Mouse (Mus musculus) midbrain, embryonic 13.5 days (tissue): ENCODE measurements around the gene Dglucy. TPM values are rescaled to one million over a fixed set of nuclear protein-coding genes. Genes with fewer than 3 reads are reported as not detected.

ENCODE experiments used
- ATAC-seq: fragments of 200-750 bp; cut with Nextera tagmentation; 2 replicates; pipeline ENCODE4 v1.8.0; 2017; ENCODE audit warnings: mild to moderate bottlenecking, moderate TSS enrichment, moderate library complexity
- H3K27ac ChIP-seq: fragments of 300-500 bp; sonication (generic); 2 replicates; pipeline ENCODE4 v1.5.1; 2015; ENCODE audit warnings: inconsistent platforms, mild to moderate bottlenecking, moderate library complexity
- H3K27me3 ChIP-seq: fragments of 300-500 bp; sonication (generic); 2 replicates; pipeline ENCODE4 v1.6.1; 2015; ENCODE audit warnings: mild to moderate bottlenecking, inconsistent platforms
- H3K36me3 ChIP-seq: fragments of 300-500 bp; sonication (generic); 2 replicates; pipeline ENCODE4 v1.6.1; 2015; ENCODE audit warnings: mild to moderate bottlenecking, inconsistent platforms
- H3K4me1 ChIP-seq: fragments of 300-500 bp; sonication (generic); replicated peaks from 2 replicates; pipeline ENCODE4 v1.6.1; 2015; ENCODE audit warnings: inconsistent platforms
- H3K4me2 ChIP-seq: fragments of 300-500 bp; sonication (generic); replicated peaks from 2 replicates; pipeline ENCODE4 v1.6.1; 2015; ENCODE audit warnings: moderate library complexity, mild to moderate bottlenecking, inconsistent platforms
- H3K4me3 ChIP-seq: fragments of 300-500 bp; sonication (generic); replicated peaks from 2 replicates; pipeline ENCODE4 v1.5.1; 2015; ENCODE audit warnings: mild to moderate bottlenecking, inconsistent platforms
- H3K9ac ChIP-seq: fragments of 300-500 bp; sonication (generic); replicated peaks from 2 replicates; pipeline ENCODE4 v1.6.1; 2015; ENCODE audit warnings: mild to moderate bottlenecking, inconsistent platforms
- H3K9me3 ChIP-seq: fragments of 300-500 bp; sonication (generic); 2 replicates; pipeline ENCODE4 v1.6.1; 2016; ENCODE audit warnings: mild to moderate bottlenecking, inconsistent platforms
- WGBS: fragments of 180-500 bp; shearing (Covaris S2); methylation state at CpG from one replicate; pipeline ENCODE4 v1.1.7; 2015; 5-methylcytosine and 5-hydroxymethylcytosine counted together
- polyA plus RNA-seq: library from polyadenylated mRNA; unstranded; fragments of >200 nt; fragmentation: Nextera tagmentation; extraction: Ambion mirVana; gene quantifications from 2 replicates; pipeline ENCODE4 v1.2.1, GENCODE M21; 2015

Dglucy gene
- polyA plus RNA-seq, 1 experiment from 2014 or later, result 2.1 TPM

GRCm38 (mm10) chr12:100896661-100897060, 117.8 kb downstream of the Dglucy start:
- 62% methylated on average over 3 of the region's 3 CpGs for WGBS
- H3K4me1 ChIP-seq, result peaks cover 27% of the 10 kb centered on the region
- H3K27ac ChIP-seq, result no peak overlapping the region
- no peak overlapping the region for H3K4me2 ChIP-seq
- no peak for ATAC-seq
- no peaks in the 10 kb centered on the region for H3K9me3 ChIP-seq
- no peak overlapping the region for H3K4me3 ChIP-seq
- H3K36me3 ChIP-seq, result no peaks in the 10 kb centered on the region
- H3K27me3 ChIP-seq, result peaks cover 44% of the 10 kb centered on the region
- no peak overlapping the region for H3K9ac ChIP-seq

- WGBS, result 15% methylated on average over 12 of the region's 12 CpGs
- no peak overlapping the region for H3K27ac ChIP-seq
- no peak overlapping the region for H3K9ac ChIP-seq
- H3K4me3 ChIP-seq, result peak overlapping the region; percentile 47
- H3K9me3 ChIP-seq, result no peaks in the 10 kb centered on the region
- ATAC-seq, result no peak
- peak overlapping the region; percentile 77 for H3K4me2 ChIP-seq
- H3K4me1 ChIP-seq, result peaks cover 27% of the 10 kb centered on the region
- no peaks in the 10 kb centered on the region for H3K36me3 ChIP-seq
- H3K27me3 ChIP-seq, result peaks cover 44% of the 10 kb centered on the region
These were observed 119.1 kb downstream of the Dglucy start for GRCm38 (mm10) chr12:100897736-100898650.

- no peak overlapping the region for H3K27ac ChIP-seq
These were observed 120.3 kb downstream of the Dglucy start for GRCm38 (mm10) chr12:100899111-100899640.

GRCm38 (mm10) chr12:100900901-100901300, 122.0 kb downstream of the Dglucy start:
- H3K4me3 ChIP-seq, result no peak overlapping the region
- H3K27ac ChIP-seq, result no peak overlapping the region
- H3K36me3 ChIP-seq, result no peaks in the 10 kb centered on the region
- H3K4me2 ChIP-seq, result no peak overlapping the region
- peaks cover 21% of the 10 kb centered on the region for H3K4me1 ChIP-seq
- peaks cover 44% of the 10 kb centered on the region for H3K27me3 ChIP-seq
- no peaks in the 10 kb centered on the region for H3K9me3 ChIP-seq
- 78% methylated on average over 6 of the region's 6 CpGs for WGBS
- H3K9ac ChIP-seq, result no peak overlapping the region
- no peak for ATAC-seq

More at GRCm38 (mm10) chr12:100899111-100899640, 120.3 kb downstream of the Dglucy start:
- Histone ChIP-seq H3K27me3 (peaks cover 44% of the 10 kb centered on the region), H3K9me3 (no peaks in the 10 kb centered on the region), H3K9ac (peak overlapping the region; percentile 65), H3K36me3 (no peaks in the 10 kb centered on the region), H3K4me3 (peak overlapping the region; percentile 47), H3K4me1 (peaks cover 27% of the 10 kb centered on the region), H3K4me2 (peak overlapping the region; percentile 77)
- under 1% methylated on average over 30 of the region's 30 CpGs for WGBS
- peak; percentile 57 for ATAC-seq

DNA sequence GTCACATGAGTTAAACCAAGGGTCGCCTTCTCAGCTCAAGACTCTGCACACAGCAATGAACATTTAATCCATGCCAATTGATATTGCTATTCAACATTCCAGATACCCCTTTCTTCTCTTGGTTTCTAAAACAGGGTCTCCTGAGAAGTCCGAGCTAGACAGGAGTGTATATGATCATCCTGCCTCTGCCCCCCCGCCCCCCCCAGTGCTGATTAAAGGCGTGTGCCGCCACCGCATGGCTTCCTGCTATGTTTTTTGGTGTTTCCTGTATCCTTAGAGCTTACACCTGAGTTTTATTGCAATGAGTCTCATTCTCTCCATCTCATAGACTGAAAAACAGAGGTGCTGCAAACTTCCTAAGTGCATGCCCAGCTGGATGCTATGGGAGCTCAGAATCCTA, 122.5 kb downstream of the Dglucy start:
- H3K4me3 ChIP-seq, result no peak overlapping the region
- H3K9ac ChIP-seq, result no peak overlapping the region
- 76% methylated on average over 6 of the region's 6 CpGs for WGBS
- no peak overlapping the region for H3K4me2 ChIP-seq
- no peak overlapping the region for H3K27ac ChIP-seq
- peaks cover 44% of the 10 kb centered on the region for H3K27me3 ChIP-seq
- no peak for ATAC-seq
- H3K36me3 ChIP-seq, result no peaks in the 10 kb centered on the region
- no peaks in the 10 kb centered on the region for H3K9me3 ChIP-seq
- H3K4me1 ChIP-seq, result peaks cover 21% of the 10 kb centered on the region

GRCm38 (mm10) chr12:100903761-100904160, 124.9 kb downstream of the Dglucy start:
- WGBS, result 92% methylated on average over 9 of the region's 9 CpGs
- no peaks in the 10 kb centered on the region for H3K9me3 ChIP-seq
- peaks cover 36% of the 10 kb centered on the region for H3K27me3 ChIP-seq
- peaks cover 23% of the 10 kb centered on the region for H3K4me1 ChIP-seq
- H3K4me2 ChIP-seq, result no peak overlapping the region
- no peaks in the 10 kb centered on the region for H3K36me3 ChIP-seq
- ATAC-seq, result no peak
- H3K27ac ChIP-seq, result no peak overlapping the region
- H3K4me3 ChIP-seq, result no peak overlapping the region
- no peak overlapping the region for H3K9ac ChIP-seq

DNA sequence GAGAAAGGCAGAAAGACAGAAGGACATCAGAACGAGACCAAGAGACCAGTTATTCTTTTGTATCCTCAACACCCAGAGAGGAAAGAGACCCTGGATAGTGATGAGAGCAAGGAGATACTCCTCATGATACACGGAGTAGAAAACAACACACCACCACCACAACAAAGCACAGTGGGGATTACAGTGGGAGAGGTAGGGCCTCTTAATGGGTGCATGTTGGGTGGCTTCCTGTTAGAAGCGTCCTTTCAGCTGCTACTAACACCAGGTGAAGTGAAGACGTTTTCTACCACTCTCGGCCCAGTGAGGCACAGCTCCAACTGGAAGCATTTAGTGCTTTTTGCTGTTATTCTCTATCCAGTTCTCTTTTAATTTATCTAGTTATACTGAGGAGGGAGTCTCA, 128.0 kb downstream of the Dglucy start:
- 0 out of 2 replicates have a peak, but pooled peaks cover 5% of the 10 kb centered on the region for H3K36me3 ChIP-seq
- no peak overlapping the region for H3K4me2 ChIP-seq
- WGBS, result 85% methylated on average over 5 of the region's 5 CpGs
- H3K9me3 ChIP-seq, result no peaks in the 10 kb centered on the region
- H3K4me3 ChIP-seq, result no peak overlapping the region
- peaks cover 15% of the 10 kb centered on the region for H3K27me3 ChIP-seq
- no peak for ATAC-seq
- H3K4me1 ChIP-seq, result peaks cover 14% of the 10 kb centered on the region
- no peak overlapping the region for H3K9ac ChIP-seq
- H3K27ac ChIP-seq, result no peak overlapping the region

DNA sequence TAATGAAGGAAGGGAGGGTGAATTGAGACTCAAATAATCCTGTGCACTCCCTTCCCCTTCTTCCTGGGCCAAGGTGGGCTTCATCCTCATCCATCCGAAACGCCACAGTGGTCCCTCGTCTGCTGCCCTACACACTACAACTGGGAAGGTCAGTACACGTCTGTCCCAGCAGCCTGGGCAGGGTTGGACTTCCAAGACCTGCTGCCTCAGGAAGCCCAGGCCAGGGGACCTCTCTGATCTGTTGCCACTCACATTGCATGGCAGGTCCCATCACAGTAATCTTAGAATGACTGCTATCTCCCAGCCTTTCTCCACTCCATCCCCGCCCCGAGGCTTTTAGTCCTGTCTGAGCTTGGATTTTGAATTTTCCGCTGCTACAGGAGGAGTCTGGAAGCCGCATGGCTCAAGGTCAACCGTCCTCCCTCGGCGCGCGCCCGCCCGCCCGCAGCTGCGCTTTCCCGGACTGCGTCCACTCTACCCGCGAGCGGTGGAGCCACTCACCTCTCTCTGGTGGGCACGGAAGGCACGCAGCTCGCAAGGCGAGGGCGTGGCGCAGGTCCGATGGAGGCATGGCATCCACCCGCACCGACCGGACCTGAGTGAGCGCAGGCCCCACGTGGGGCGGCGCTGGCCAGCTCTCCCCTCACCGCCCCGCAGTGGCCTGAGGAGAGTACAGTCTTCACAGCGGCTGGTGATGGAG, 128.9 kb downstream of the Dglucy start, which contains the start of gene Gpr68:
Gene Gpr68 (minus strand): TSS at position 601 of the 700 bp plus-strand sequence.
- Histone ChIP-seq H3K9me3 (no peaks in the 10 kb centered on the region), H3K9ac (peak within 1 kb of the TSS; percentile 68), H3K36me3 (peaks cover 14% of the 10 kb centered on the region), H3K4me3 (peak within 1 kb of the TSS; percentile 50), H3K4me2 (peak within 1 kb of the TSS; percentile 82), H3K27ac (no peak within 1 kb of the TSS), H3K4me1 (peaks cover 18% of the 10 kb centered on the region), H3K27me3 (peaks cover 15% of the 10 kb centered on the region)
- WGBS, result 4% methylated on average over 39 of the region's 39 CpGs
- ATAC-seq, result peak; percentile 85

DNA sequence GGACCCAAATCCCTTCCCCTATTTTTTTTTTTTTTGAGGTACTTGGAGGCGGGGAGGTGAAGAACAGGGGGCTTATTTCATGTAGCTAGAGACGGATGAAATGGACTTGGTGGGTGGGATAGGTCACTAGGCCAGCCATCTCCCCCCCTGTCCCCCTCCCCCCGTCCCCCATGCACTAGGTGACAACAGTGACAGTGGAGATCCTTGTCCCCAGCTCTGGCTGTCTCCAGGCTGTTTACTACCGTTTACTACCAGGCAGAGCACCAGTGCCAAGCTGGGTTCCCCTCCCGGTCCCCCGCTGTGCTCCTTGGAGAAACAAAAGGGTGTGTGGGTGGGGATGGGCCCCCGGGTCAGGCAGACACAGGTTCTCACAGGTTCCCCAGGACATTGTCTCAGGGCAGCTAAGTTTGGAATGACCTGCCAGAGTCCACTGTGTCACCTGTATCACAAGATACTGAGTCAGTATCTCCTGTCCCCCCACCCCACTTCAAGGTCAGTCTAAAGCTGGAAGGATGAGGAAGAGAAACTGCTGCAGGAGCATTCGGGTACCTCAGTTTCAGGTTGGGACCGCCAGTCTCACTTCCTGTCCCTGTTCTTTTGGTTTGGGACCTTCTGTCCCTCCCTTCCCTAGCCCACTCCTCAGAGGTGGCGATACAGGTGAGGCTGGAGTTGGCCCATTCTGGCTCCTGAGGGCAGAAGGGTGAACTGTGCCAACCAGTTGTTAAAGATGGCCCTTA, 129.6 kb downstream of the Dglucy start:
- Histone ChIP-seq H3K4me3 (peak overlapping the region; percentile 50), H3K9me3 (no peaks in the 10 kb centered on the region), H3K4me1 (peaks cover 21% of the 10 kb centered on the region), H3K36me3 (peaks cover 21% of the 10 kb centered on the region), H3K9ac (peak overlapping the region; percentile 68), H3K27me3 (peaks cover 15% of the 10 kb centered on the region), H3K27ac (no peak overlapping the region), H3K4me2 (peak overlapping the region; percentile 82)
- ATAC-seq, result peak; percentile 34; the same call in 1 of the 2 replicates
- WGBS, result 29% methylated on average over 10 of the region's 10 CpGs

DNA sequence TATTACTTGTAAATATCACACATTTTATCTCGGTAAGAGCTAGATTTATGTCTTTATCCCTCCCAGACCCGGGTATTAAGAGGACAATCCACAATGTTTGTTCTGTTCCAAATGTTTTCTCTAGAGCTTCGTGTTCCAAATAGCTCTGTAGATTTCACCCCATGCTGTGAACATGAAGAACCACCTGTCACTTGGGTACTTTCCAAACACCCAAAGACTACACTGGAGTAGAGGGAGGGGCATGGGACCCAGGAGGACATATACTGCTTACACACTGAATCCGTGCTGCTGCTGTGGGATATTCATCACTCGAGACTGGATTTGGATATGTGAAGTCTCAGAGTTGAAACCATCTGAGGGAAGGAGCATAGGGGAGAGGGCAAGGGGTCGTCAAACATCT, 130.9 kb downstream of the Dglucy start:
- no peak for ATAC-seq
- no peak overlapping the region for H3K27ac ChIP-seq
- H3K36me3 ChIP-seq, result peaks cover 34% of the 10 kb centered on the region
- H3K4me1 ChIP-seq, result peaks cover 21% of the 10 kb centered on the region
- no peak overlapping the region for H3K9ac ChIP-seq
- 72% methylated on average over 6 of the region's 6 CpGs for WGBS
- peaks cover 15% of the 10 kb centered on the region for H3K27me3 ChIP-seq
- H3K4me3 ChIP-seq, result no peak overlapping the region
- no peaks in the 10 kb centered on the region for H3K9me3 ChIP-seq
- no peak overlapping the region for H3K4me2 ChIP-seq

DNA sequence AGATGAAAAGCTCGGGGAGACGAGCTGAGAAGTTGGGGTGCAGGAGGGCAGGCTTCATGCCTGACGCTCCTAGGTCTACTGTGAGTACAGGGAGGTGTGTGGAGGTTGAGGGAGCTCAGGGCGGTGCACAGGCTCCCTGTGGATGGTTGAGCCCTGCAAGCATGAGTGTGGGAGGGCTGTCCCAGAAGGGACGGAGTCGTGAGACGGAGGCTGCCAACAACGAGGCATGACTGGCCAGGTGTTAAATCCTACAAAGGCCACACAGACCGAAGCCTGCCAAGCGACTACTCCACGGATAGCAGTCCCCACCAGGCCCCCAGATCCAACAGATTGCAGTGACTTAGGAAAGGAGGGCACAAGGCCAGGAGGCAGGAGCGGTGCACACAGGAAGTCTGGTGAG, 131.9 kb downstream of the Dglucy start:
- H3K9ac ChIP-seq, result no peak overlapping the region
- peaks cover 42% of the 10 kb centered on the region for H3K36me3 ChIP-seq
- ATAC-seq, result no peak
- H3K27ac ChIP-seq, result no peak overlapping the region
- H3K4me2 ChIP-seq, result no peak overlapping the region
- peaks cover 15% of the 10 kb centered on the region for H3K27me3 ChIP-seq
- WGBS, result 86% methylated on average over 12 of the region's 12 CpGs
- H3K4me3 ChIP-seq, result no peak overlapping the region
- H3K4me1 ChIP-seq, result peaks cover 21% of the 10 kb centered on the region
- no peaks in the 10 kb centered on the region for H3K9me3 ChIP-seq
